Mouse (Mus musculus): Measurements from ENCODE around the gene Cd27. TPM values are rescaled to one million over a fixed set of nuclear protein-coding genes. Genes with fewer than 3 reads are reported as not detected.

Cd27 gene
- polyA plus RNA-seq, 1 experiment from 2014 or later, result 2.0 TPM

DNA sequence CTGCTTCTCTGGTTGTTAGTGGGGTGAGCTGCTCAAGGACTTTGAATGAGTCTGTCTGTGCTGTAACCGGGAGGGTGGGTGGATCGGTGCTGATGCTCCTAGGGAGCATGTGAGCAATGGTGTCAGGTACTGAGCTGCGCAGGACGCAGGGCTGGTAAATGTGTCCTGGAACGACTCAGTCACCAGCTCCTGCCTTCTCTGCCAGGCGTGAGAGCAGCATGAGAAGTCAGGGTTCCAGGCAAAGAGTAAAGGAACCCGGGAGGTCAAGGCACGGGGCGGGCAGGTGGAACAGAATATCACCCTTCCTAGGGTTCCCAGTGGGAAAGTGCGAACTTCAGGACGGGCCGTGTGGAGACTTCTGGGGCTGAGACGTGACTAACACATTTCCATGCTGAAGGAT lies 29.3 kb upstream of the Cd27 start:
- ATAC-seq, result no peak
- H3K4me2 ChIP-seq, result no peak overlapping the region
- H3K27me3 ChIP-seq, result no peaks in the 10 kb centered on the region
- no peak overlapping the region for H3K9ac ChIP-seq
- no peaks in the 10 kb centered on the region for H3K36me3 ChIP-seq (ENCODE audit: poor library complexity, severe bottlenecking)
- no peaks in the 10 kb centered on the region for H3K4me1 ChIP-seq
- H3K4me3 ChIP-seq, result no peak overlapping the region
- H3K27ac ChIP-seq, result no peak overlapping the region
- 78% methylated on average over 13 of the region's 13 CpGs for WGBS
- H3K9me3 ChIP-seq (replicated peaks), result no peaks in the 10 kb centered on the region

DNA sequence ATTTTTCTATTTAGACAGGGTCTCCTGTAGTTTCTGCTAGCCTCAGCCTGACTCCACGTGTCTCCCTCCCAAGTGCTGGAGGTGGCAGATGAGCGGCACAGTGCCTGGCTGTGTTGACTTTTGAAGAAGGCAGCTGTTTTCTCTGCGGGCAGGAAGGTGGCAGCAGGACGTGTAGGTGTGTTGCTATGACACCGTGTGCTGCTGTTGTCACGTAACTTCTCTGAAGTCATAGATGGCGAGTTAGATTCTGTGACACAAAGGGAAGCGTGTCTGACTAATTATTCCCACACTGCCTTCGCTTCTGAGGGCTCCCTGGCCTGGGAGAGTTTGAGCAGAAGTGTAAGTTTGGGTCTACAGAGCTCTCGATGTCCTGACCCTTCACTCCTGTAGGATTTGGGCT lies 28.4 kb upstream of the Cd27 start:
- H3K9ac ChIP-seq, result no peak overlapping the region
- no peak for ATAC-seq
- WGBS, result 67% methylated on average over 10 of the region's 10 CpGs

DNA sequence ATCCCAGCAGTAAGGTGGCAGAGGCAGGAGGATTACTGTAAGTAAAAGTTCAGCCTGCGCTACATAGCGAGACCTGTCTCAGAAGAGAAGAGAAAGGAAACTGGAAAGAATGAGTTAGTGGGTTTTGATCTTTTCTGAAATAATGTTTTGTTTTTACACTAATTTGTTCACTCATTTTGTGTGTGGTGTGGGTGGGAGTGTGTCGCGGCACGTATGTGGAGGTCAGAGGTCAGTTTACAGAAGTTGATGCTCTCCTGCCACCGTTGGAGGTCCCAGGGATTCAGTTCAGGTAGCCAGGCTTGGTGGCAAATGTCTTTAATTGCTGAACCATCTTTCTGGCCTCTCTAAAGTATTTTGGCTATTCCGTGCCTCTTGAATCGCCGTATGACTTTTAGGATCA lies 27.4 kb upstream of the Cd27 start:
- no peak overlapping the region for H3K4me3 ChIP-seq
- no peaks in the 10 kb centered on the region for H3K4me1 ChIP-seq
- H3K27me3 ChIP-seq, result no peaks in the 10 kb centered on the region
- H3K9me3 ChIP-seq (replicated peaks), result no peaks in the 10 kb centered on the region
- H3K36me3 ChIP-seq (ENCODE audit: poor library complexity, severe bottlenecking), result no peaks in the 10 kb centered on the region
- no peak overlapping the region for H3K27ac ChIP-seq
- WGBS, result 90% methylated on average over 9 of the region's 9 CpGs
- H3K4me2 ChIP-seq, result no peak overlapping the region
- H3K9ac ChIP-seq, result no peak overlapping the region
- no peak for ATAC-seq

More for the DNA sequence above, 28.4 kb upstream of the Cd27 start:
- H3K27ac ChIP-seq, result no peak overlapping the region
- no peaks in the 10 kb centered on the region for H3K27me3 ChIP-seq
- H3K4me3 ChIP-seq, result no peak overlapping the region
- no peaks in the 10 kb centered on the region for H3K9me3 ChIP-seq (replicated peaks)
- no peak overlapping the region for H3K4me2 ChIP-seq
- H3K36me3 ChIP-seq (ENCODE audit: poor library complexity, severe bottlenecking), result no peaks in the 10 kb centered on the region
- H3K4me1 ChIP-seq, result no peaks in the 10 kb centered on the region

DNA sequence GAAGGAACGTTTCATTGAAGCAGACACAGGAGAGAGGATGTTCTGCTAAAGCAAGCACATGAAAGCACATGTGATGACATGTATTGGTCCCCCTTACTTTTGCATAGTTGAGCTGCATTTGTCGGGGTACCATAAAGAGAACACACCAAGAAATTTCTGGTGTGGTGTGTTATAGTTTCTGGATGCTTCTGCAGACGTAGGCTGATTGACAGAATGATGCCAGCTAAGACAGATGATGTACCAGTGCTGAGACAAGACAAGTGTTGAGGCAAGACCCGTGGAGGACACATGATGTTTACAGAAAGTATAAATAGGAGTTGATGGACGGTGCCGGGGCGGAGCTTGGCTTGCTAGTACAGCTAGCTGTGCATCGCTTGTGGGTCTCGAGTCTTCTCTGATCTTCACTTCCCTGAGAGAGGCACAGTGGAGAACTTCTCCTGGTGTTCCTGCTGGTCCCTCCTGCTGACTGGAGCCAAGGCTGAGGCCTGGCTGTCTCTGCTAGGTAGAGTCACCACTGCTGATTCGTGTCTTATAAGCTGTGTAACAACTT lies 23.3 kb upstream of the Cd27 start:
- no peak overlapping the region for H3K27ac ChIP-seq
- no peaks in the 10 kb centered on the region for H3K4me1 ChIP-seq
- H3K4me2 ChIP-seq, result no peak overlapping the region
- H3K9me3 ChIP-seq (replicated peaks), result no peaks in the 10 kb centered on the region
- H3K27me3 ChIP-seq, result no peaks in the 10 kb centered on the region
- ATAC-seq, result no peak
- no peaks in the 10 kb centered on the region for H3K36me3 ChIP-seq (ENCODE audit: poor library complexity, severe bottlenecking)
- no peak overlapping the region for H3K4me3 ChIP-seq
- 86% methylated on average over 10 of the region's 10 CpGs for WGBS
- H3K9ac ChIP-seq, result no peak overlapping the region

DNA sequence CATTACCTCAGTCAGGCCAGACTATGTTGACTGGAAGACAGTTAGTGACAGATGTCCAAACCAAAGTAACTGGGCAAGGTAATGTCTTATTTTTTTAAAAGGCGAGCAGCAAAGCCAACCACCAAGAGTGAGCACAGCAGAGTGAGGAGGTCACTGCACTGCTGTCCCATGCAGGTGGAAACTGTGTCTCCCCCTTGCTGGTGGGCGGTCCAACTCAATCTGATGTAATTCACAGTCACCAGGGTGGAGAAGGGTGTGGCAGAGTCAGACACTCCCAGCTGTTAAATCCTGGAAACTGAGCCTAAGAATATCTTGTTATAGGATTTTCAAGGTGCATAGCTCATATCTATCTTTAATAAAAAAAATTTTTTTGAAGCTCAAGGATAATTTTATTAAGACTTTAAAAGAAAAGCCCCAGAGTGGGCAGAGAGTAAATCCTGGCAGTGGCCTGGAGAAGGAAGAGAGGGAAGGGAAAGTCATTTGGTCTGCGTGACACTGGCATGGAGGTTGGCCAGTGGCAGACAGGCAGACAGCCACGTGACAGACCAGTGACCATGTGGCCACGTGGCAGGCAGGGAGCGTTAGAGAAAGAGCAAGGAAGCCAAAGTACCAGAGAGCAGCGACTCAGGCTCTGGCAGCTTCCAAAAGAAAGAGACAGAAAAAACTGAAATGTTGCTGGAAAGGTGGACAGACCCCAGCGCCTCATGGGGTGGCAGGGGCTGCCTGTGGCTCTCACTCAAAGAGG lies 19.6 kb upstream of the Cd27 start:
- no peaks in the 10 kb centered on the region for H3K27me3 ChIP-seq
- H3K4me2 ChIP-seq, result no peak overlapping the region
- no peak overlapping the region for H3K27ac ChIP-seq
- H3K9me3 ChIP-seq (replicated peaks), result no peaks in the 10 kb centered on the region
- 0 out of 2 replicates have a peak, but pooled peaks cover 3% of the 10 kb centered on the region for H3K4me1 ChIP-seq
- no peak for ATAC-seq
- 77% methylated on average over 8 of the region's 8 CpGs for WGBS
- no peak overlapping the region for H3K9ac ChIP-seq
- H3K4me3 ChIP-seq, result no peak overlapping the region
- no peaks in the 10 kb centered on the region for H3K36me3 ChIP-seq (ENCODE audit: poor library complexity, severe bottlenecking)

DNA sequence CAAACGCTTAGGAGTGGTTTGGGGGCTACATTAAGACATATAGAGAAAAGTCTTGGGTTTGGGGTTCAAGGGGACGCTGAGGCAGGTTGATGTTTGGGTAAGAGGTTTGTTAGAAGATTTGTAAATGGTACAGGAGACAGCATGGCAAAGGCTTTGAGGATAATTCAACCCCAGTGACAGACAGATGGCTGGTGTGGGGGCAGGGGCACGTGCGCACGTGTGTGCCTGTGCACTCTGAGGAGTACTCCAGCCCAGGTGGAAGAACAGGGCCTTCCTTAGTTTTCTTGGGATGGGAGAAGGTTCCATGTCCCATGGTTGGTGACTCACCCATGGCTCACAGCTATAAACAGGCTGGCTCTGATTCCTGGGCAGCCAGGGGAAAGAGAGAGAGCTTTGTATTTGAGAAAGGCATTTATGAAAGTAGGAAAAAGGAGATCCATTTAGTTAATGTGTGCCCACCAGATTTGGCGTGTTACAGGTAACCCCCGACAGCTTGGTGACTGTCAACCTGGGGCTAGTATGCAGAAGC lies 18.8 kb upstream of the Cd27 start:
- no peak overlapping the region for H3K4me2 ChIP-seq
- WGBS, result 89% methylated on average over 7 of the region's 7 CpGs
- ATAC-seq, result no peak
- no peaks in the 10 kb centered on the region for H3K27me3 ChIP-seq
- H3K4me3 ChIP-seq, result no peak overlapping the region
- H3K27ac ChIP-seq, result no peak overlapping the region
- no peak overlapping the region for H3K9ac ChIP-seq
- no peaks in the 10 kb centered on the region for H3K36me3 ChIP-seq (ENCODE audit: poor library complexity, severe bottlenecking)
- H3K9me3 ChIP-seq (replicated peaks), result no peaks in the 10 kb centered on the region
- H3K4me1 ChIP-seq, result 0 out of 2 replicates have a peak, but pooled peaks cover 3% of the 10 kb centered on the region

DNA sequence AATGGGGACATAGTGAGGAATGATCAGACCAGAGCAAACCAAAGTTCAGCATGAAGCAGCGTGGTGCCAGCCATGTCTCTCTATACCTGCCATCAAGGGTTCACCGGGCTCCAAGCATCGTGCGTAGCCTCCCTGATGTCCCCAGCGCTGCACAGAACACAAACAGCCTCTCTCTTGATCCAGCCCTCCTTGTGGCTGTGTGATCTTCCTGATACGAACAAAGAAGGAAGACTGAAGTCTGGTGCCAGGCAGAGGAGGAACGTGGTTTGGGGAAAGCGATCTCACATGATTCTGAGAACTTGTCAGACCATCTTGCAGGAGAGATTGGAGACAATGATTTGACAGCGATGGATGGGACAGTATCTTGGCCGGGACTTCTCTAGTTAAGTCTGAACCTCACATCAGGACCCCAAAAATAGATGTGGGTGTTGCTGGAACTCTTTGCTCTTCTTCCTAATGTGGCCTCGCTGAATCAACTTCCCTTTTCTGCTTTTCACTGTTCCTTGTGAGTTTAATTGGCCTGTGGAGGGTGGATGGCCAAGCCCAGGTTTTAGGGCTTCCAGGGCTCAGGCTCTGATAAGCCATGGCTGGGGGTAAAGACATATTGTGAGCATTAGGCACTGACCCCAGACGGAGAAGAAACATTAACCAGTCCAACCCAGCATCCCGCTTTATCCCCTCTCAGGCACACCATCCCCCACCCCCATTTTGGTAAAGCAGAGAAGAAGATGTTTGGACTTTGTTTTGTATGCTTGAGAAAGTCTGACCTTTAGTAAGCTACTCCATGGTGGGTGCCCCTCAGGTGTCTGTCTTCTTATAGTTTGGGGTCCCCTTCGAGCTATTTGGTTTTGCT lies 17.3 kb upstream of the Cd27 start:
- H3K4me2 ChIP-seq, result no peak overlapping the region
- no peak overlapping the region for H3K9ac ChIP-seq
- 0 out of 2 replicates have a peak, but pooled peaks cover 3% of the 10 kb centered on the region for H3K4me1 ChIP-seq
- no peak overlapping the region for H3K4me3 ChIP-seq
- H3K36me3 ChIP-seq (ENCODE audit: poor library complexity, severe bottlenecking), result no peaks in the 10 kb centered on the region
- 81% methylated on average over 14 of the region's 14 CpGs for WGBS
- no peaks in the 10 kb centered on the region for H3K9me3 ChIP-seq (replicated peaks)
- ATAC-seq, result no peak
- no peak overlapping the region for H3K27ac ChIP-seq
- H3K27me3 ChIP-seq, result no peaks in the 10 kb centered on the region

DNA sequence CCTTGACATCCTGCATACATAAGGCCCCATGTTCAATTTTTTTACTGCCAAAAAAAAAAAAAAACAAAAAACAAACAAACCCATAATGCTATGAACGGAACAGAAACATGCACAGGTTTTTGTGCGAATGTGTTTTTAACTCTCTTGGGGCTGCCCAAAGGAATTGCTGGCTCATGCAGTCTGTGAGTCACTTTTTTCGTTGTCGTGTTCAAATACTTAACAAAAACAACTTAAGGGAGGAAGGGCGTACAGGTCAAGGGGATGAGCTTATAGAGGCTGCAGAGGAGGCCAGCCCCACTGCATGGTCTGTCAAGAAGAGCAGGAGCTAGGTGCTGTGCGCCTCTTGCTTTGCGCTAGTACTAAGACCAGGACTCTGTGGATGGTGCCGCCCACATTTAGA lies 15.9 kb upstream of the Cd27 start:
- no peak overlapping the region for H3K4me3 ChIP-seq
- H3K36me3 ChIP-seq (ENCODE audit: poor library complexity, severe bottlenecking), result no peaks in the 10 kb centered on the region
- H3K9ac ChIP-seq, result no peak overlapping the region
- H3K4me2 ChIP-seq, result no peak overlapping the region
- H3K4me1 ChIP-seq, result 0 out of 2 replicates have a peak, but pooled peaks cover 3% of the 10 kb centered on the region
- WGBS, result 93% methylated on average over 8 of the region's 8 CpGs
- H3K27me3 ChIP-seq, result no peaks in the 10 kb centered on the region
- H3K9me3 ChIP-seq (replicated peaks), result no peaks in the 10 kb centered on the region
- ATAC-seq, result no peak
- H3K27ac ChIP-seq, result no peak overlapping the region

DNA sequence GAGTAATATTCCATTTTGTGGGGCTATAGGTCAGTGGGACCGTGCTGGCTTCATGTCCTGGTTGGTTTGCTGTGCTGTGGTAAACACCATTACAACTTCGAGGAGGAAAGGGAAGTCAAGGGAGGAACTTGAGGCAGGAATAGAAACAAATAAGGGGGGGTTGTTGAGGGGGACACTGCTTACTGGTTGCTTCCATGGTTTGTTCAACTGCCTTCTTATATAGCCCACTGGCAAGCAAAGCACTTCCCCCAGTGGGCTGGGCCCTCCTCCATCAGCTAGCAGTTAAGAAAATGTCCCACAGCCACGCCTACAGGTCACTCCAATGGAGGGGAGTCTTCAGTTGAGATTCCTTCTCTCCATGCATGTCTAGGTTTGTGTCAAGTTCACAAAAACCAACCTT lies 15.5 kb upstream of the Cd27 start:
- H3K9me3 ChIP-seq (replicated peaks), result no peaks in the 10 kb centered on the region
- no peaks in the 10 kb centered on the region for H3K27me3 ChIP-seq
- no peak overlapping the region for H3K4me3 ChIP-seq
- H3K27ac ChIP-seq, result no peak overlapping the region
- WGBS, result 82% methylated on average over 3 of the region's 3 CpGs
- no peak overlapping the region for H3K4me2 ChIP-seq
- H3K4me1 ChIP-seq, result 0 out of 2 replicates have a peak, but pooled peaks cover 3% of the 10 kb centered on the region
- no peaks in the 10 kb centered on the region for H3K36me3 ChIP-seq (ENCODE audit: poor library complexity, severe bottlenecking)
- no peak overlapping the region for H3K9ac ChIP-seq
- ATAC-seq, result no peak

DNA sequence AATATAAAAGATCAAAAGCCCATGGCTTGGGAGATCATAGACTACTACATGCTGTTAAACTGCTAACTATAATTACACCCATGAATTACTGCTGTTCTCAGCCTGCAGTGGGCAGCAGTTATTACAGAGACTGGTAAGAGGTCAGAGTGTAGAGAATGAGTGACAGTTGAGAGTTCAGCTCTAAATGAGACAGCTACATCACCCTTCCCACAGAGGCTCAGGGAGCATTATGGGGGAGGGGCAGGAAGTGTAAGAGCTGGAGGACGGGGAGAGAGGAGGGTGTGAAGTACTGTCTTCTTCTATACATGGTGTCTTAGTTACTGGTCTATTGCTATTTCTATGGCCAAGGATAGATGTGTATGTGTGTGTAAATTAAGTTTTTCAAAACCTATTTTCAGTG lies 7.7 kb upstream of the Cd27 start:
- no peaks in the 10 kb centered on the region for H3K4me1 ChIP-seq
- 54% methylated on average over 1 of the region's 1 CpGs for WGBS

DNA sequence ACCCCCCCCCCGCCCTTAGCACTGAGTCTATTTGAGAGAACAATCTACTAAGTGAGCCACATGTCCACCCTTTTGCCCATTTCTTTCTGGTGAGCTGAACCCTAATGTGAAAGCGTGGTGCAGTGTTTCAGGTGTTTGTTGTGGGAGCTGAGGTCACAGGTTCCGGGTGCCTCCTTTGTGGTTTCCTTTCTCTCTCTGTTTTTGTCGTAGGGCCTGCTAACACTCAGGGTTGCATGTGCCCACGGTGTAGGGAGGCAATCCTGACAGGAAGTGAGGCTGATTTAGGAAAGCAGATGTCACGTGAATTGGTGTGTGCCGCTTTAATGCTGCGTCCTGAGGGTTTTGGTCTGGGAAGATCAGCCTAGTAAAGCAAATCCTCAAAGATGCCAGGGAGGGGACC lies 4.8 kb upstream of the Cd27 start:
- WGBS, result 85% methylated on average over 8 of the region's 8 CpGs
- Histone ChIP-seq H3K36me3 (ENCODE audit: poor library complexity, severe bottlenecking) (no peaks in the 10 kb centered on the region), H3K27me3 (no peaks in the 10 kb centered on the region), H3K4me3 (no peak overlapping the region), H3K9ac (no peak overlapping the region), H3K4me1 (no peaks in the 10 kb centered on the region), H3K27ac (no peak overlapping the region), H3K9me3 (replicated peaks) (no peaks in the 10 kb centered on the region), H3K4me2 (no peak overlapping the region)
- ATAC-seq, result no peak

More for the DNA sequence above, 7.7 kb upstream of the Cd27 start:
- H3K4me3 ChIP-seq, result no peak overlapping the region
- no peak overlapping the region for H3K27ac ChIP-seq
- no peaks in the 10 kb centered on the region for H3K9me3 ChIP-seq (replicated peaks)
- ATAC-seq, result no peak
- H3K36me3 ChIP-seq (ENCODE audit: poor library complexity, severe bottlenecking), result no peaks in the 10 kb centered on the region
- H3K9ac ChIP-seq, result no peak overlapping the region
- no peak overlapping the region for H3K4me2 ChIP-seq
- H3K27me3 ChIP-seq, result no peaks in the 10 kb centered on the region

DNA sequence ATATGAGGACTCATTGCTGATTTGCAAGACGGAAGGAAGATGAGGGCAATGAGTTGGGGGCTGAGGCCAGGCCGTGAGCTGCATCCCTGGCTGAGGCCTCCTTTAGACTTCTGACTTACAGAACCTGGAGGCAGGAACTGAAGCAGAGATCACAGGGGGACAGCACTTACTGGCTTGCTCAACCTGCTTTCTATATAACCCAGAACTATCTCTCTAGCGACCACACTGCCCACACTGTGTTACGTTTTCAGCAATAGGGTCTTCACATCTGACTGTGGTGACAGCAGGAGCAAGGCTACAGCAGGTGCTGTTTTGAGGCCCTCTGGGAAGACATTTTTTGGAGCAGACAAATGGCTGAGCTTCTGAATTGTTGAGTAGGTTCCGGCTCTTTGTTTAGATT lies 3.8 kb upstream of the Cd27 start:
- 93% methylated on average over 5 of the region's 5 CpGs for WGBS
- Histone ChIP-seq H3K9me3 (replicated peaks) (no peaks in the 10 kb centered on the region), H3K27me3 (no peaks in the 10 kb centered on the region)

More for the DNA sequence above, 3.8 kb upstream of the Cd27 start:
- no peaks in the 10 kb centered on the region for H3K4me1 ChIP-seq
- no peaks in the 10 kb centered on the region for H3K36me3 ChIP-seq (ENCODE audit: poor library complexity, severe bottlenecking)
- no peak overlapping the region for H3K4me3 ChIP-seq
- H3K27ac ChIP-seq, result no peak overlapping the region
- H3K4me2 ChIP-seq, result no peak overlapping the region
- no peak overlapping the region for H3K9ac ChIP-seq
- no peak for ATAC-seq
